Mouse (Mus musculus) heart, adult 2 months (tissue): ENCODE results near the gene Cog5.

Source experiments
- CTCF ChIP-seq: fragments of 200-600 bp; IDR thresholded peaks from 2 replicates; pipeline ENCODE4 v1.8.1; 2022; ENCODE audit warnings: antibody characterized with exemption, mild to moderate bottlenecking, moderate library complexity
- EP300 ChIP-seq: fragments of 200-500 bp; IDR thresholded peaks from 2 replicates; pipeline ENCODE4 v1.6.1; 2011; ENCODE audit warnings: low read depth, low read length, control low read depth; ENCODE audit not compliant: insufficient read depth

DNA sequence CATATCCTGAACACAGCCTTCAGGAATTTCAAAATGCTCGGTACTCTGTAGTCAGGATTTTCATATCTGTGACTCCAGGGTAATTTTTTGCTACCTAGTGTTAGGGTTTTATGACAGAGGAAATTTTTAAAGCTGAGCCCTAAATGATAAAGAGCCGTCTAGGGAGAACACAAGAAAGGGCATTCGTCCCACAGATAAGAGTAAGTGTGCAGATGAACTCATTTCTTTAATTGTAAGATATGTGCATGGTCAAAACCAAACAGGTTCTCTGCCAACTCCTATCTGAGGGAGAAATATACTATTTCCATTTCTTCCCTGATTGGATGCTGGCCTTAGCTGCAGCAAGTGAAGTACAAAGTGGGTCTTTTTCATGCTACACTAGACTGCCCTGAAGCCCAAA is 269.5 kb downstream of the Cog5 start:
- no peak for TF ChIP-seq CTCF
- no peak for TF ChIP-seq EP300
